In the genomic region with DNA sequence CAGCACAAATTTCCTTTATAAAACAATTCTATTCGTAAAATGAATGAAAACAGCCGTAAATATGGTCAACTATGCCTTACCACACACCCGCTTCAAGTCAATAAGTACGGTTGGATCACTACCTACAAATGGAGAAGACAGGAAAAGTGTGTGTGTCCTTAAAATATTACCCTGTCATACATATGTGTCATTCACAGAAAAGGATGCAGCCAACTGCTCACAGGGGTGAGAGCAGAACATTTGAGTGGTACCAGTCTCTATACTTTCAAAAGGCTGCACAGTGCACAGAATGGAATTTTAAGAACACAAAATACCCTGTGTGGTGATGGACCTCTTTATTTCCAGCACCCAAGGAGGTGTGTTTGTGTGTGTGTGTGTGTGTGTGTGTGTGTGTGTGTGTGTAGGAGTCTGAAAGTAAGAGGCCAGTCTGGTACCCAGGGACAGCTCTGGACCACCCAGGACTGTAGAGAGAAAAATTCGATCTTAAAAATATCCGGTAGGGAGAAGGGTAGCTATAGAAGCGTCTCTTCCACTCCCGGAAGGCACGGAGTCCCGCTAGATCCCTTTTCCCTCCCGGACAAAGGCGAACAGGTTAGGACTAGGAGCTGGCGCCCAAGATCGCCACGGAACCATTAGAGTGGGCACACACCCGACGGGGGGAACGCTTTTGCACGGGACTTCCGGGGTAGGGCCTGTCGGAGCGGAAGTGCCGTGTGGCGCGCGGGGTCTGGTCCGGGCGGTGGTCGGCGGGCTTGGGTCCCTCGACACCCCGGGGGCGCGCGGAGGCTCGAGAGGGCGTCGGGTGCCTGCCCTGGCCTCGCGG, we compare ENCODE assay signal across 8 mouse cellular contexts. TPM values are rescaled to one million over a fixed set of nuclear protein-coding genes. Genes with fewer than 3 reads are reported as not detected.
DNase-seq lines count a peak whose midpoint lies in the region; ATAC-seq and TF ChIP-seq lines count a peak whose summit lies in the region.

TSS of gene Cdc16 (plus strand) at position 695 of the 823 bp plus-strand sequence.

- peak within 1 kb of the TSS; percentile 74 for H3K9ac ChIP-seq in forebrain, postnatal 0 days
- peak within 1 kb of the TSS; percentile 94 for H3K9ac ChIP-seq in lung, embryonic 15.5 days

- peak within 1 kb of the TSS; percentile 91 for H3K4me3 ChIP-seq in G1E (ENCODE audit: low read depth, low read length)
- H3K4me3 ChIP-seq in forebrain, postnatal 0 days (ENCODE audit: low read depth, low read length), result peak within 1 kb of the TSS; percentile 73
- peak within 1 kb of the TSS; percentile 98 for H3K4me3 ChIP-seq in lung, embryonic 15.5 days

- H3K36me3 ChIP-seq in G1E (replicated peaks), result peaks cover 31% of the 10 kb centered on the region
- peaks cover 9% of the 10 kb centered on the region for H3K36me3 ChIP-seq in forebrain, postnatal 0 days (ENCODE audit: insufficient read depth)
- H3K36me3 ChIP-seq in lung, embryonic 15.5 days, result peaks cover 13% of the 10 kb centered on the region

- H3K4me1 ChIP-seq in G1E (ENCODE audit: insufficient read depth, low read depth, low read length), result peaks cover 17% of the 10 kb centered on the region
- H3K4me1 ChIP-seq in forebrain, postnatal 0 days (ENCODE audit: insufficient read depth), result peaks cover 19% of the 10 kb centered on the region; the same call in 1 of the 2 replicates
- peaks cover 33% of the 10 kb centered on the region for H3K4me1 ChIP-seq in lung, embryonic 15.5 days

- DNase-seq in G1E (ENCODE audit: low spot score), result peak; percentile 69
- DNase-seq in cerebellum, adult 18-20 months, result peak; percentile 83 to 93
- DNase-seq in forebrain, postnatal 0 days, result peak; percentile 94
- peak; percentile 95 for DNase-seq in heart, postnatal 4 days
- DNase-seq in layer of hippocampus, adult 8-10 months (ENCODE audit: low spot score in 2 of 2), result peak; percentile 63 to 86
- DNase-seq in ovary, adult 18-20 months (ENCODE audit: low spot score), result peak; percentile 79
- peak; percentile 86 for DNase-seq in thymus, postnatal 0 days (ENCODE audit: low spot score)

- H3K9me3 ChIP-seq in G1E (replicated peaks), result no peaks in the 10 kb centered on the region
- no peaks in the 10 kb centered on the region for H3K9me3 ChIP-seq in forebrain, postnatal 0 days (ENCODE audit: low read length)
- no peaks in the 10 kb centered on the region for H3K9me3 ChIP-seq in lung, embryonic 15.5 days

- no peak for TF ChIP-seq CTCF in G1E (IDR thresholded peaks at IDR 0.05; ENCODE audit: low read depth, low read length)
- TF ChIP-seq CTCF in forebrain, postnatal 0 days (IDR thresholded peaks at IDR 0.05; ENCODE audit: low read depth), result no peak

- 13% methylated on average over 39 of the region's 40 CpGs for WGBS in forebrain, postnatal 0 days
- WGBS in lung, embryonic 15.5 days, result 4% methylated on average over 40 of the region's 40 CpGs

- H3K27me3 ChIP-seq in G1E (ENCODE audit: insufficient read depth, low read length), result no peaks in the 10 kb centered on the region
- no peaks in the 10 kb centered on the region for H3K27me3 ChIP-seq in forebrain, postnatal 0 days (ENCODE audit: insufficient read depth, low read length)
- H3K27me3 ChIP-seq in lung, embryonic 15.5 days, result no peaks in the 10 kb centered on the region

- H3K4me2 ChIP-seq in forebrain, postnatal 0 days (ENCODE audit: low read depth), result peak within 1 kb of the TSS; percentile 81
- peak within 1 kb of the TSS; percentile 79 for H3K4me2 ChIP-seq in lung, embryonic 15.5 days

- ATAC-seq in G1E (ENCODE audit: extremely low read depth, insufficient number of reproducible peaks, low FRiP score, poor library complexity, severe bottlenecking), result peak; percentile 81
- peak; percentile 98 for ATAC-seq in forebrain, postnatal 0 days
- peak; percentile 87 for ATAC-seq in lung, embryonic 15.5 days (ENCODE audit: borderline replicate concordance, extremely low read depth, low FRiP score, low TSS enrichment)

- peak within 1 kb of the TSS; percentile 84 for H3K27ac ChIP-seq in forebrain, postnatal 0 days (ENCODE audit: low read depth, low read length)
- H3K27ac ChIP-seq in lung, embryonic 15.5 days, result peak within 1 kb of the TSS; percentile 91

RNA-seq across cellular contexts. Expression of gene Cdc16, which starts in this region (rescaled TPM):
- total RNA-seq in G1E (2014; fragmentation: Nextera tagmentation) (68.5 and 75.9 TPM in 2 replicates), G1E (2017) (64.5 and 81.1 TPM in 2 replicates)
- 19.0 and 25.1 TPM in 2 replicates for polyA plus RNA-seq in G1E (2012)
- 130 and 136 TPM in 2 replicates for total RNA-seq in forebrain, postnatal 0 days (2014; rRNA removed)
- polyA plus RNA-seq in forebrain, postnatal 0 days (2015; fragmentation: Nextera tagmentation; extraction: Ambion mirVana), result 108 and 118 TPM in 2 replicates
- 10 to 100 TPM; 51.9 to 52.1 TPM for total RNA-seq in heart, postnatal 4 days (2021)
- 10 to 100 TPM; 46.6 to 56.9 (median 55.6) TPM for total RNA-seq in layer of hippocampus, adult 8-10 months (2022)
- 214 and 215 TPM in 2 replicates for polyA plus RNA-seq in lung, embryonic 15.5 days (2015; fragmentation: Nextera tagmentation; extraction: Ambion mirVana)
- 101 and 102 TPM in 2 replicates for polyA plus RNA-seq in thymus, postnatal 0 days (2015; fragmentation: Nextera tagmentation; extraction: Ambion mirVana)

Comparison
In these comparisons a context has a peak if more than half of its experiments do, and no peak if none do; other contexts are left out.
1. Peak in every context shown above with its lines: DNase-seq, ATAC-seq, H3K4me3 ChIP-seq and H3K27ac ChIP-seq.